Mouse (Mus musculus): Measurements from ENCODE around the gene Rfesd. TPM values are rescaled to one million over a fixed set of nuclear protein-coding genes. Genes with fewer than 3 reads are reported as not detected.
A peak's percentile ranks its signal among the peaks of the same experiment; 100 is the strongest.

Gene Rfesd
- polyA plus RNA-seq (2014; fragmentation: Nextera tagmentation; extraction: Ambion mirVana): 15.3 and 15.8 TPM in 2 replicates

- Histone ChIP-seq H3K27me3 (ENCODE audit: control insufficient read depth, insufficient read depth, low read length) (no peaks in the 10 kb centered on the region), H3K9me3 (ENCODE audit: control insufficient read depth, low read length) (no peaks in the 10 kb centered on the region), H3K36me3 (ENCODE audit: control insufficient read depth, insufficient read depth, low read length) (no peaks in the 10 kb centered on the region), H3K4me1 (ENCODE audit: control insufficient read depth in 2 of 2, insufficient read depth in 2 of 2, low read length in 2 of 2) (peaks cover 2 to 9% of the 10 kb centered on the region in 2 experiments; a peak in 3 of 4 replicates), H3K4me2 (ENCODE audit: low read length) (peak within 1 kb of the TSS; percentile 82), H3K27ac (replicated peaks in 1 of 2; ENCODE audit: control insufficient read depth in 1 of 2, insufficient read depth in 1 of 2, low read depth in 2 of 2, low read length in 2 of 2) (peak within 1 kb of the TSS; percentile 96), H3K9ac (ENCODE audit: low read length) (peak within 1 kb of the TSS; percentile 96), H3K4me3 (ENCODE audit: control insufficient read depth in 1 of 2, insufficient read depth in 1 of 2, low read depth in 1 of 2, low read length in 2 of 2) (peak within 1 kb of the TSS; percentile 77 to 81)
- WGBS: under 1% methylated on average over 50 of the region's 50 CpGs
- peak; percentile 100 for ATAC-seq (ENCODE audit: insufficient number of reproducible peaks, insufficient read depth, low FRiP score, low read depth)
These were observed at the start of gene Rfesd for GRCm38 (mm10) chr13:76017974-76018843. Gene Rfesd (minus strand): TSS chr13:76018719.

DNA sequence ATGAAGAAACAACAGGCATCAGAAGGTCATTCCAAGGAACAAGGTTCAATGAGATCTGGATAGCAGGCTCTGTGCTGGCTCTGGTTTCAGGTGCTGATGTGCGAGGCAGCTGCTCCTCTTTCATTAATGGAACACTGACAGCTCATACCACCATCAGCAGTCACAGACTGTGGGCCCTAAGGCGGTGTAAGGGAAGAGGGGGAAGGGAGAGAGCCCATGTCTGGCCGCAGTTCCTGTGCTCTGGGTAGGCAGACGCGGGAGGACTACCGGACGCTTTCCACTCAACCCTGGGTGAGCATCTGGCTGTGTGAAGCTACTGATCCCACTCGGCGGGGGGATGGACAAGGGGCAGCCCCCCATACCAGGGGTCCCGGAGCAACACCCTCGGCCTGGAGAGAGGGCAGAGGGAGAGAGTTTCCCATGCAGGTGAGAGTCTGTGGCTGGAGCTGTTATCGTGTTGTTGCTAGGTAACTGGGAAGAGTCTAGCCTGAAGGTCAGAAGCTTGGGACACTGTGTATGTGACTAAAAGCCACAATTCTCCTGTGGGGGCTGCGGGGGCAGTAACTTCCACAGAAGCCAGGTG is 45.9 kb upstream of the Rfesd start:
- peaks cover 3% of the 10 kb centered on the region; the same call in 1 of the 2 replicates for H3K36me3 ChIP-seq (ENCODE audit: control insufficient read depth, insufficient read depth, low read length)
- no peak overlapping the region for H3K27ac ChIP-seq (replicated peaks in 1 of 2; ENCODE audit: control insufficient read depth in 1 of 2, insufficient read depth in 1 of 2, low read depth in 2 of 2, low read length in 2 of 2)
- H3K9ac ChIP-seq (ENCODE audit: low read length): no peak overlapping the region
- H3K27me3 ChIP-seq (ENCODE audit: control insufficient read depth, insufficient read depth, low read length): no peaks in the 10 kb centered on the region
- no peaks in the 10 kb centered on the region for H3K4me1 ChIP-seq (ENCODE audit: control insufficient read depth in 2 of 2, insufficient read depth in 2 of 2, low read length in 2 of 2)
- H3K4me2 ChIP-seq (ENCODE audit: low read length): no peak overlapping the region
- no peaks in the 10 kb centered on the region for H3K9me3 ChIP-seq (ENCODE audit: control insufficient read depth, low read length)
- WGBS: 85% methylated on average over 13 of the region's 13 CpGs
- no peak overlapping the region for H3K4me3 ChIP-seq (ENCODE audit: control insufficient read depth in 1 of 2, insufficient read depth in 1 of 2, low read depth in 1 of 2, low read length in 2 of 2)
- ATAC-seq (ENCODE audit: insufficient number of reproducible peaks, insufficient read depth, low FRiP score, low read depth): no peak

DNA sequence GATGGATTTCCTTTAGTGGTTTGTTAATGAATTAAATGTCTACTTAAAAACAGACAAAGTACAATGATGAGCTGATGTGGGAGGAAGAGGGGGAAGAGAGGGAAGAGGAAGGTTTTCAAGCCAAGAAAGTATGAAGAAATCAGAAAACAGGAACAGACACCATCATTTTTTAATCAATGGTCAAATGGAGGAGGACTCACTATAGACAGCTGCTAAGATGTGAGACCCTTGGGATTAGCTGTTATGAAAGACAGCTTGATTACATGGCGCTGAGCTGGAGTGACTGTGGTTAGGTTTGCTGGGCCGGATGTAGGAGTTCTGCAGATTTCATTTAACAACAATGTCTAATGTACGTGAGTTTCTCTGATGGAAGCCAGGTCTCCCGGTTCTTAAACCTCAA is 45.0 kb upstream of the Rfesd start:
- H3K4me2 ChIP-seq (ENCODE audit: low read length): no peak overlapping the region
- ATAC-seq (ENCODE audit: insufficient number of reproducible peaks, insufficient read depth, low FRiP score, low read depth): no peak
- WGBS: 87% methylated on average over 4 of the region's 4 CpGs
- H3K36me3 ChIP-seq (ENCODE audit: control insufficient read depth, insufficient read depth, low read length): peaks cover 3% of the 10 kb centered on the region; the same call in 1 of the 2 replicates
- no peak overlapping the region for H3K4me3 ChIP-seq (ENCODE audit: control insufficient read depth in 1 of 2, insufficient read depth in 1 of 2, low read depth in 1 of 2, low read length in 2 of 2)
- no peaks in the 10 kb centered on the region for H3K4me1 ChIP-seq (ENCODE audit: control insufficient read depth in 2 of 2, insufficient read depth in 2 of 2, low read length in 2 of 2)
- no peaks in the 10 kb centered on the region for H3K27me3 ChIP-seq (ENCODE audit: control insufficient read depth, insufficient read depth, low read length)
- no peaks in the 10 kb centered on the region for H3K9me3 ChIP-seq (ENCODE audit: control insufficient read depth, low read length)
- no peak overlapping the region for H3K27ac ChIP-seq (replicated peaks in 1 of 2; ENCODE audit: control insufficient read depth in 1 of 2, insufficient read depth in 1 of 2, low read depth in 2 of 2, low read length in 2 of 2)
- H3K9ac ChIP-seq (ENCODE audit: low read length): no peak overlapping the region

- no peak overlapping the region for H3K9ac ChIP-seq (ENCODE audit: low read length)
- no peaks in the 10 kb centered on the region for H3K4me1 ChIP-seq (ENCODE audit: control insufficient read depth in 2 of 2, insufficient read depth in 2 of 2, low read length in 2 of 2)
- H3K27me3 ChIP-seq (ENCODE audit: control insufficient read depth, insufficient read depth, low read length): peaks cover 5% of the 10 kb centered on the region; the same call in 1 of the 2 replicates
- no peaks in the 10 kb centered on the region for H3K9me3 ChIP-seq (ENCODE audit: control insufficient read depth, low read length)
- H3K27ac ChIP-seq (replicated peaks in 1 of 2; ENCODE audit: control insufficient read depth in 1 of 2, insufficient read depth in 1 of 2, low read depth in 2 of 2, low read length in 2 of 2): no peak overlapping the region
- no peak overlapping the region for H3K4me3 ChIP-seq (ENCODE audit: control insufficient read depth in 1 of 2, insufficient read depth in 1 of 2, low read depth in 1 of 2, low read length in 2 of 2)
- H3K36me3 ChIP-seq (ENCODE audit: control insufficient read depth, insufficient read depth, low read length): peaks cover 3% of the 10 kb centered on the region; the same call in 1 of the 2 replicates
- ATAC-seq (ENCODE audit: insufficient number of reproducible peaks, insufficient read depth, low FRiP score, low read depth): no peak
- WGBS: 89% methylated on average over 3 of the region's 3 CpGs
- no peak overlapping the region for H3K4me2 ChIP-seq (ENCODE audit: low read length)
These were observed 44.0 kb upstream of the Rfesd start for GRCm38 (mm10) chr13:76062569-76062968.

- peaks cover 3% of the 10 kb centered on the region; the same call in 1 of the 2 replicates for H3K36me3 ChIP-seq (ENCODE audit: control insufficient read depth, insufficient read depth, low read length)
- no peak for ATAC-seq (ENCODE audit: insufficient number of reproducible peaks, insufficient read depth, low FRiP score, low read depth)
- WGBS: 77% methylated on average over 3 of the region's 3 CpGs
- H3K4me1 ChIP-seq (ENCODE audit: control insufficient read depth in 2 of 2, insufficient read depth in 2 of 2, low read length in 2 of 2): no peaks in the 10 kb centered on the region
- no peak overlapping the region for H3K9ac ChIP-seq (ENCODE audit: low read length)
- H3K27ac ChIP-seq (replicated peaks in 1 of 2; ENCODE audit: control insufficient read depth in 1 of 2, insufficient read depth in 1 of 2, low read depth in 2 of 2, low read length in 2 of 2): no peak overlapping the region
- H3K27me3 ChIP-seq (ENCODE audit: control insufficient read depth, insufficient read depth, low read length): peaks cover 10% of the 10 kb centered on the region
- no peak overlapping the region for H3K4me3 ChIP-seq (ENCODE audit: control insufficient read depth in 1 of 2, insufficient read depth in 1 of 2, low read depth in 1 of 2, low read length in 2 of 2)
- H3K4me2 ChIP-seq (ENCODE audit: low read length): no peak overlapping the region
- H3K9me3 ChIP-seq (ENCODE audit: control insufficient read depth, low read length): no peaks in the 10 kb centered on the region
These were observed 43.6 kb upstream of the Rfesd start for GRCm38 (mm10) chr13:76062126-76062525.

DNA sequence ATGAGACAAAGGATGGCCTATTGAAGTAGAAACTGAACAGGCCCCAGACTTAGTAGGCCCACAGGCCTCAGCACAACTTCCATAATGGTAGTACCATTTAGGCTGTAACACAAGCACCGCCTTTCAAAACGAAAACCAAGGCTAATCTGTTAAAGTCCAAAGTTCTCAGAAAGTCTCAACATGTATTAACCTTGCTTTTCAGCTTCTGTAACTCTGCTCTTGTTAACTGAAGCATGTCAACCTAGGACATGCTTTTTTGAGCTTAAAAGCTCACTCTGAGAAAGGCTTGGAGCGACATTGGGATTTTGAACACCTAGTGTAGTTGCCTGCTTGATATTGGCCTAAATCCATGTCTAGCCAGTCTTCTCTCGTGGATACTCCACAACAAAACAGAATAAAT is 41.1 kb upstream of the Rfesd start:
- 93% methylated on average over 4 of the region's 4 CpGs for WGBS
- H3K9ac ChIP-seq (ENCODE audit: low read length): no peak overlapping the region
- H3K36me3 ChIP-seq (ENCODE audit: control insufficient read depth, insufficient read depth, low read length): no peaks in the 10 kb centered on the region

GRCm38 (mm10) chr13:76057267-76058069 is 38.9 kb upstream of the Rfesd start:
- H3K36me3 ChIP-seq (ENCODE audit: control insufficient read depth, insufficient read depth, low read length): no peaks in the 10 kb centered on the region
- no peak for ATAC-seq (ENCODE audit: insufficient number of reproducible peaks, insufficient read depth, low FRiP score, low read depth)
- H3K27ac ChIP-seq (replicated peaks in 1 of 2; ENCODE audit: control insufficient read depth in 1 of 2, insufficient read depth in 1 of 2, low read depth in 2 of 2, low read length in 2 of 2): no peak overlapping the region
- no peak overlapping the region for H3K4me3 ChIP-seq (ENCODE audit: control insufficient read depth in 1 of 2, insufficient read depth in 1 of 2, low read depth in 1 of 2, low read length in 2 of 2)
- peaks cover 47% of the 10 kb centered on the region for H3K27me3 ChIP-seq (ENCODE audit: control insufficient read depth, insufficient read depth, low read length)
- H3K4me2 ChIP-seq (ENCODE audit: low read length): no peak overlapping the region; the same call in 1 of the 2 replicates
- H3K4me1 ChIP-seq (ENCODE audit: control insufficient read depth in 2 of 2, insufficient read depth in 2 of 2, low read length in 2 of 2): peaks cover 5 to 14% of the 10 kb centered on the region in 2 experiments; a peak in 3 of 4 replicates
- WGBS: 70% methylated on average over 10 of the region's 10 CpGs
- H3K9ac ChIP-seq (ENCODE audit: low read length): no peak overlapping the region
- 0 out of 2 replicates have a peak, but pooled peaks cover 7% of the 10 kb centered on the region for H3K9me3 ChIP-seq (ENCODE audit: control insufficient read depth, low read length)

More for the DNA sequence above, 41.1 kb upstream of the Rfesd start:
- no peak for ATAC-seq (ENCODE audit: insufficient number of reproducible peaks, insufficient read depth, low FRiP score, low read depth)
- Histone ChIP-seq H3K27ac (replicated peaks in 1 of 2; ENCODE audit: control insufficient read depth in 1 of 2, insufficient read depth in 1 of 2, low read depth in 2 of 2, low read length in 2 of 2) (no peak overlapping the region), H3K4me2 (ENCODE audit: low read length) (no peak overlapping the region), H3K4me3 (ENCODE audit: control insufficient read depth in 1 of 2, insufficient read depth in 1 of 2, low read depth in 1 of 2, low read length in 2 of 2) (no peak overlapping the region), H3K4me1 (ENCODE audit: control insufficient read depth in 2 of 2, insufficient read depth in 2 of 2, low read length in 2 of 2) (peaks cover 5 to 14% of the 10 kb centered on the region in 2 experiments; a peak in 3 of 4 replicates), H3K9me3 (ENCODE audit: control insufficient read depth, low read length) (0 out of 2 replicates have a peak, but pooled peaks cover under 1% of the 10 kb centered on the region), H3K27me3 (ENCODE audit: control insufficient read depth, insufficient read depth, low read length) (peaks cover 35% of the 10 kb centered on the region)
